Mouse (Mus musculus): ENCODE measurements around the gene 5430427O19Rik. TPM values are rescaled to one million over a fixed set of nuclear protein-coding genes. Genes with fewer than 3 reads are reported as not detected.
A peak's percentile ranks its signal among the peaks of the same experiment; 100 is the strongest.

5430427O19Rik gene
- 100 to 1,000 TPM in 2 of 26 experiments, 10 to 100 TPM in 24; 13.2 to 131 (median 44.1) TPM for total RNA-seq (2018; cell fraction: chromatin; rRNA removed)
- total RNA-seq (2018; cell fraction: cytosol; rRNA removed) = 10 to 100 TPM; 12.9 to 43.4 (median 21.3) TPM
- 100 to 1,000 TPM in 2 of 26 experiments, 10 to 100 TPM in 24; 26.1 to 109 (median 45.8) TPM for total RNA-seq (2018; cell fraction: nucleus; rRNA removed)
- polyA plus RNA-seq (2018) = 9.2 to 17.1 TPM (median 15.3 TPM) in 3 replicates

- Histone ChIP-seq H3K79me2 (ENCODE audit: inconsistent target) (peaks cover 45% of the 10 kb centered on the region), H3K36me3 (ENCODE audit: inconsistent target) (no peaks in the 10 kb centered on the region), H3K27ac (peak within 1 kb of the TSS; percentile 73), H3K4me3 (ENCODE audit: inconsistent target) (peak within 1 kb of the TSS; percentile 49)
- WGBS (ENCODE audit: missing documents) = 41% methylated on average over 3 of the region's 3 CpGs
These were observed at the start of gene 5430427O19Rik for GRCm38 (mm10) chrX:85869914-85870483. Gene 5430427O19Rik, plus strand, starts transcription at chrX:85870354.

GRCm38 (mm10) chrX:85827719-85828453 is 42.3 kb upstream of the 5430427O19Rik start:
- no peak overlapping the region for H3K27ac ChIP-seq
- H3K4me3 ChIP-seq (ENCODE audit: inconsistent target) = no peak overlapping the region
- H3K36me3 ChIP-seq (ENCODE audit: inconsistent target) = no peaks in the 10 kb centered on the region
- WGBS (ENCODE audit: missing documents) = 56% methylated on average over 3 of the region's 3 CpGs
- no peaks in the 10 kb centered on the region for H3K79me2 ChIP-seq (ENCODE audit: inconsistent target)

DNA sequence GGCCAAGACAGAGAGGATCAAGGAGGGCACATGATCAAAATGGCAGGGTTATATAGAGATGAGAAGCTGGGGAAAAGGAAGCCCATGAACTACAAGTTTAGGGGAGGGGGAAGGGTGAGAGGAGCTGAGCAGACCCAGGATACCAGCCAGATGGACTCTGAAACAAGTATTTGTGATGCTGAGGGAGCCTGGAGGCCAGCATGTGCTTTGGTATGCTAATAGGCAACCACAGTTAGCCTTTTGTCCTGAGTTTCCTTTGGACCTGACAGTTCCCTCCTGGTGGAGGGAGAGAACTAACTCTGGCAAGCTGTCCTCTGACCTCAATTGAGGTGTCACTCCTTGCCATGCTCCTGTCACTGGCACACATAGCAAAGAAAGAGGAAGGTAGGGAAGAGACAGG is 41.2 kb upstream of the 5430427O19Rik start:
- Histone ChIP-seq H3K4me3 (ENCODE audit: inconsistent target) (no peak overlapping the region), H3K27ac (no peak overlapping the region), H3K36me3 (ENCODE audit: inconsistent target) (no peaks in the 10 kb centered on the region), H3K79me2 (ENCODE audit: inconsistent target) (no peaks in the 10 kb centered on the region)

DNA sequence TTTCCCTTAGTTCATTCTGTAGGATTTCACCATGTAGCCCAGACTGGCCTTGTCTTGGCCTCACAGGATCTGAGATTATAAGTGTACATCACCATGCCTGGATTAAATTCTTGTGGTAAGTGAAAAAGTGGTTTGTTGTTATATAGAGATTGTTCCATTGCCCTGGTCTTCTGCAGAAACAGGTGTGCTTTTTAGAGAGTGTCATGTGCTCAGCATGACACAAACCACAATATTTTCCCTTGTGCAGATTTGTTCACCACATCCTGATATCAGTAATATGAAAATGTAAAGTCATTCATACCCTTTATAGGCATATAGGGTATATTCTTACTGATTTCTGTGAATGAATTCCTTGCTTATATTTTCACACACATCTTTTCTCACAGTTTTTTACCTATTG is 31.0 kb upstream of the 5430427O19Rik start:
- Histone ChIP-seq H3K36me3 (ENCODE audit: inconsistent target) (no peaks in the 10 kb centered on the region), H3K79me2 (ENCODE audit: inconsistent target) (no peaks in the 10 kb centered on the region), H3K4me3 (ENCODE audit: inconsistent target) (no peak overlapping the region), H3K27ac (no peak overlapping the region)

GRCm38 (mm10) chrX:85855938-85856337 is 14.2 kb upstream of the 5430427O19Rik start:
- no peak overlapping the region for H3K27ac ChIP-seq
- no peaks in the 10 kb centered on the region for H3K79me2 ChIP-seq (ENCODE audit: inconsistent target)
- H3K36me3 ChIP-seq (ENCODE audit: inconsistent target) = no peaks in the 10 kb centered on the region
- WGBS (ENCODE audit: missing documents) = 89% methylated on average over 3 of the region's 3 CpGs
- no peak overlapping the region for H3K4me3 ChIP-seq (ENCODE audit: inconsistent target)

- Histone ChIP-seq H3K79me2 (ENCODE audit: inconsistent target) (no peaks in the 10 kb centered on the region), H3K36me3 (ENCODE audit: inconsistent target) (no peaks in the 10 kb centered on the region), H3K4me3 (ENCODE audit: inconsistent target) (no peak overlapping the region), H3K27ac (no peak overlapping the region)
These were observed 13.0 kb upstream of the 5430427O19Rik start for GRCm38 (mm10) chrX:85857169-85857568.

GRCm38 (mm10) chrX:85868079-85868478 is 2.1 kb upstream of the 5430427O19Rik start:
- H3K4me3 ChIP-seq (ENCODE audit: inconsistent target) = no peak overlapping the region
- 23% methylated on average over 3 of the region's 3 CpGs for WGBS (ENCODE audit: missing documents)
- H3K27ac ChIP-seq = peak overlapping the region; percentile 8; the same call in 1 of the 2 replicates
- peaks cover 26% of the 10 kb centered on the region for H3K79me2 ChIP-seq (ENCODE audit: inconsistent target)
- H3K36me3 ChIP-seq (ENCODE audit: inconsistent target) = no peaks in the 10 kb centered on the region

DNA sequence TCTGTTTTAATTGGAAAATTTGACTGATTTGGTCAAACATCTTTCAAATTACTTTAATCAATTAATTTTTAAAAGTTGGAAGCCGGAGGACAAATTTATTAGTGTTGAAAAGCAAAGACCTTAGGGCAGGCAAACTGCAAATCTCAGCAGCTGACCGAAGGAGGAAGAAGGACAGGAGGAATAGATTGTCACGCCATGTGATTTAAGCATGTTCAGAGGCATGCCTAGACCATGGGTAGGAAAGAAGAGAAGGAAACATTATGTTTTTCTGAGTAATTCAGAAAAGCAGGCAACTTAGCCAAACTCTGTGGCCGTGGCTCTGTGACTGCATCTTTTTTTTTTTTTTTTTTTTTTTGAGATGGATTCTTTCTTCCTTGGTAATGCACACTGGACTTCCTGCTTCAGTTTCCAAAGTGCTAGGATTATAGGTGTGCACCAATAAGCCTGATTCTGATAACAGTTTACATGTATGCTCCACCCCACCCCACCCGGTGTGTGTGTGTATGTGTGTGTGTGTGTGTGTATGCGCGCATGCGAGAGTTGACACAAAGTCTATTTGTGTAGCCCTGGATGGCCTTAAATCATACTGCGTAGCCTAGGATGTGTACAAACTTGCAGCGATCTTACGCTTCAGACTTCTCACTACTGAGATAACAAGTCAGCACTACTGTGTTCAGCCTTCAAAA is 1.4 kb downstream of the 5430427O19Rik start:
- H3K79me2 ChIP-seq (ENCODE audit: inconsistent target) = peaks cover 60% of the 10 kb centered on the region
- 31% methylated on average over 10 of the region's 11 CpGs for WGBS (ENCODE audit: missing documents)
- H3K4me3 ChIP-seq (ENCODE audit: inconsistent target) = peak overlapping the region; percentile 49
- no peaks in the 10 kb centered on the region for H3K36me3 ChIP-seq (ENCODE audit: inconsistent target)
- H3K27ac ChIP-seq = peak overlapping the region; percentile 73

DNA sequence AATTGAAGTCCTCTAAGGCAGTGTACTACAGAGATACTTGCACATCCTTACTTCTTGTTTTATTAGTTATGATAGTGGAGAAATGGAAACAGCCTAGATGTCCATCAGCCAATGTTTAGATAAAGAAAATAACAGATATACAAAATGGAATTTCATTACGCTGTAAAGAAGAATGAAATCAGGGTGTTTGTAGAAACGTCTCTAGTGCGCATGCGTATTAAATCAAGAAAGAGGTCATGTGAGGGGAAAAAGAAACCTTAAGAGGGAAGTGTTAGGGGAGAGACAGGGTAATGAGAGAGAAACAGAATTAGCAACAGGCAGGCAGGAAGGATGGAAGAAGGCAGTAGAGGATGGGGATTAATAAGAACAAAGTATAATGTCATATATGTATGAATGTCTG is 4.2 kb downstream of the 5430427O19Rik start:
- peak overlapping the region; percentile 21; the same call in 1 of the 2 replicates for H3K27ac ChIP-seq
- peaks cover 89% of the 10 kb centered on the region for H3K79me2 ChIP-seq (ENCODE audit: inconsistent target)
- H3K36me3 ChIP-seq (ENCODE audit: inconsistent target) = no peaks in the 10 kb centered on the region
- WGBS (ENCODE audit: missing documents) = 62% methylated on average over 4 of the region's 4 CpGs
- H3K4me3 ChIP-seq (ENCODE audit: inconsistent target) = no peak overlapping the region

GRCm38 (mm10) chrX:85875951-85876350 is 5.8 kb downstream of the 5430427O19Rik start:
- no peaks in the 10 kb centered on the region for H3K36me3 ChIP-seq (ENCODE audit: inconsistent target)
- H3K27ac ChIP-seq = no peak overlapping the region
- H3K4me3 ChIP-seq (ENCODE audit: inconsistent target) = no peak overlapping the region
- peaks cover 100% of the 10 kb centered on the region for H3K79me2 ChIP-seq (ENCODE audit: inconsistent target)

GRCm38 (mm10) chrX:85877747-85878146 is 7.6 kb downstream of the 5430427O19Rik start:
- no peak overlapping the region for H3K27ac ChIP-seq
- peaks cover 99% of the 10 kb centered on the region for H3K79me2 ChIP-seq (ENCODE audit: inconsistent target)
- H3K36me3 ChIP-seq (ENCODE audit: inconsistent target) = no peaks in the 10 kb centered on the region
- no peak overlapping the region for H3K4me3 ChIP-seq (ENCODE audit: inconsistent target)
- WGBS (ENCODE audit: missing documents) = 71% methylated on average over 2 of the region's 2 CpGs

DNA sequence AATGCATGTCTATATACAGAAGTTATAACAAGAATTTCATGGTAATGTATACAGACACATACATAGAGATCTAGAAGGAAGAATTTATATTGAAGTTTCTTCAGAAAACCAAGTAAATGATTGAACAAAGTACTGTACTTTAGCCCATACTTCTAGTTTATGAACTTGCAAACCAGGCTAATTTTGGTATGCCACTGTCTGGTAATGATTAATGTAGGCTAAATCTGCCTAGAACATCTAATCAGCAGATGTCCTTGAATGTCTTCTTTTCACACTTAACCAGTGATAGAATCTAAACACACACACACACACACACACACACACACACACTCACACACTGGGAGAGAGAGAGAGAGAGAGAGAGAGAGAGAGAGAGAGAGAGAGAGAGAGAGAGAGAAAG is 8.1 kb downstream of the 5430427O19Rik start:
- no peak overlapping the region for H3K27ac ChIP-seq
- H3K36me3 ChIP-seq (ENCODE audit: inconsistent target) = no peaks in the 10 kb centered on the region
- H3K4me3 ChIP-seq (ENCODE audit: inconsistent target) = no peak overlapping the region
- peaks cover 99% of the 10 kb centered on the region for H3K79me2 ChIP-seq (ENCODE audit: inconsistent target)

DNA sequence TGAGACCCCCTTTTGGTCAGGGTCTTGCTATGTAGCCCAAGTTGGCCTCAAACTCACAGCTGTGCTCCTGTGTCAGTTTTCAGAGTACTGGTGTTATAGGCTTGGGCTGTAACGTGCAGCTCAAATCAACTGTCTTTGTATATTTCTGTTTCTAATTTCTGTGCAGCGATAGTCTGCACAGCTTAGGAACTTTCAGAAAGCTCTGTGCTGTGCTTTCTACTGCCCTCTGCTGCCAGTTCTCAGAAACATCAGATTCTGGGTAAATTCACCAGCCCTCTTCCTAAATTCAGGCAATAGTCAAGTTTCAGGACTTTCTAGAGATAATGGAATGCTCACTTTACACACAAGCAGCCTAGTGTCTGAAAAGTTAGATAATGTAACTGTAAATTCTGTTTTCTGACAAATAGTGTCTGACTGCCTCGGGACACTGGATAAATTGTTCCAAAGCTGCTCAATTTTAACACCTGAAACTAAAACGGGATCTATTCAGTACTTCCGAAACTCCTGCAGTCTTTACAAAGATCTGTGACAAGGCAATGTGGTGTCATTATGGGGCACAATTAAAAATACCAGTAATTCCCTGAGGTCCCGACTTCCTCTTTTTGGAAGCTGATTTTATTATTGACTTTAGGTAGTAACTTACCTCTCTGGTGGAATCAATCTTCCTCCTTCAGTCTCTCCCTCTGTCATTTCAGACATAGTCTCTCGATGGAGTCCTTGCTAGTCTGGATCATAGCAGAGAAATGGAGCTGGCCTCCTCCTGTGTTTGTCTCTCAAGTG is 9.2 kb downstream of the 5430427O19Rik start:
- Histone ChIP-seq H3K36me3 (ENCODE audit: inconsistent target) (no peaks in the 10 kb centered on the region; the same call in 1 of the 2 replicates), H3K79me2 (ENCODE audit: inconsistent target) (peaks cover 99% of the 10 kb centered on the region), H3K4me3 (ENCODE audit: inconsistent target) (no peak overlapping the region), H3K27ac (no peak overlapping the region)
- WGBS (ENCODE audit: missing documents) = 54% methylated on average over 7 of the region's 7 CpGs

GRCm38 (mm10) chrX:85886651-85887050 is 16.5 kb downstream of the 5430427O19Rik start:
- no peak overlapping the region for H3K27ac ChIP-seq
- peaks cover 43% of the 10 kb centered on the region for H3K36me3 ChIP-seq (ENCODE audit: inconsistent target)
- no peak overlapping the region for H3K4me3 ChIP-seq (ENCODE audit: inconsistent target)
- WGBS (ENCODE audit: missing documents) = 85% methylated on average over 5 of the region's 5 CpGs
- H3K79me2 ChIP-seq (ENCODE audit: inconsistent target) = peaks cover 82% of the 10 kb centered on the region
